Mouse (Mus musculus) neutrophil, adult 83 days (primary cell): ENCODE data around the gene Stx1b. TPM values are rescaled to one million over a fixed set of nuclear protein-coding genes. Genes with fewer than 3 reads are reported as not detected.

ENCODE experiments used
- total RNA-seq, 2 experiments: library from RNA; stranded (reverse); gene quantifications; one replicate each; pipeline ENCODE4 v1.2.4; 2023

The Stx1b gene
- total RNA-seq = under 1 TPM in 1 of 2 experiments, not detected in 1; 0.07 TPM

GRCm38 (mm10) chr7:127824176-127824871 is at the start of gene Stx1b, which contains the start of gene Stx4a:
Gene Stx1b, minus strand, starts transcription at chr7:127824549.
Gene Stx4a, plus strand, starts transcription at chr7:127824294.

DNA sequence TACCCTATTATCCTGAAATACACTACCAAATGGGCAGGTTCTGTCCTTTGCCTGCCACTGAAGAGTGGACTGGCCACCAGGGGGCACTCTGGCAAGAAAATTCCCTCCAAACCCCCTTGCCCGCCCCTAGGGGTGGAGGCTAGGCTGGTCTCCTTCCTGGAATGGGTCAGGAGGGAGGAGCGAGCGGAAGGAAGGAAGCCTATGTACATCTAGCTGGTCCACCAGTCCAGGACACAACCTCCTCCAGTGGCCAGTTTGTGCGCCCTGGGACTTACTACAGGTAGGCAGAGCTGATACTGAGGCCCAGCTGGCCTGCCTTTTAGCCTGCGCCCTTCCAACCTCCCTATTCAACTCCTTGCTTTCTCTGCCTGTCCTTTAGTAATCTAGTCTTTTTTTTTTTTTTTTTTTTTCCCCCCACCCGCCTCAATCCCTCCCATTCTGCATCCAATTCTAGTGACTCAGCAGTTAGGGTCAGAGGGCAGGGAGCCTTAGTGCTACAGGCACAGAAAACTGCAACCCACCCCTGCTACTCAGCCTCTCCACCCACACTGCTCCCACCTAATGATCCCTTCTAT is 23.8 kb downstream of the Stx1b start, which contains the start of gene Hsd3b7:
Gene Hsd3b7 (plus strand): TSS at position 170 of the 575 bp plus-strand sequence.

DNA sequence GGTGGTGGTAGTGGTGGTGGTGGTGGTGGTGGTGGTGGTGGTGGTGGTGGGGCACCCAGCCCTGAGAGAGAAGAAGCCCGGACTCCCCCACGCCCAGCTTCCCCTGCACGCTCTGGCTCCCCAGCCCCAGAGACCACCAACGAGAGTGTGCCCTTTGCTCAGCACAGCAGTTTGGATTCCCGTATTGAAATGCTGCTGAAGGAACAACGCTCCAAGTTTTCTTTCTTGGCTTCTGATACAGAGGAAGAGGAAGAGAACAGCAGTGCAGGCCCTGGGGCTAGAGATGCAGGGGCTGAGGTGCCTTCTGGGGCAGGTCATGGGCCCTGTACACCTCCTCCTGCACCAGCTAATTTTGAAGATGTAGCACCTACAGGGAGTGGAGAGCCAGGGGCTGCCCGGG is 39.0 kb downstream of the Stx1b start, which contains the start of gene Gm49388:
Gene Gm49388 (plus strand): TSS at position 301 of the 400 bp plus-strand sequence.

DNA sequence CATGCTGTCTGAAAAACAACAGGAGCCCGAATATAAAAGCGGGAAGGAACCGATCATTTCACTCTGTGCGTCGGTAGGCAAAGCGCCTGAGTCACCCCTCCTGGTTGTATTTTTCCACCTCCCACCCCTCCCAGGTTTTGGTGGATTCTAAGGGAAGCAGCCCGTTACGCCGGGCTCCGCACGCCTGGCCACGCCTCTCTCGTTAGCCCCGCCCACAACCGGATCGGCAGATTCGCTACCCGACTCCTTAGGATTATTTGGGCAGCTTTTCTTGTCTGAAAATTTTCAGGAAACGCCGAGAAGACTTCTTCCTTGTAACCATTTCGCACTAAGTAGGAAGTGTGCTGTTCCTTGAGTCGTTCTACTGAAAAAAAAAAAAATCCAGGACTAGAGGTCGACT is 47.9 kb downstream of the Stx1b start, which contains the start of gene Setd1a:
Gene Setd1a (plus strand): TSS at position 245 of the 400 bp plus-strand sequence.

DNA sequence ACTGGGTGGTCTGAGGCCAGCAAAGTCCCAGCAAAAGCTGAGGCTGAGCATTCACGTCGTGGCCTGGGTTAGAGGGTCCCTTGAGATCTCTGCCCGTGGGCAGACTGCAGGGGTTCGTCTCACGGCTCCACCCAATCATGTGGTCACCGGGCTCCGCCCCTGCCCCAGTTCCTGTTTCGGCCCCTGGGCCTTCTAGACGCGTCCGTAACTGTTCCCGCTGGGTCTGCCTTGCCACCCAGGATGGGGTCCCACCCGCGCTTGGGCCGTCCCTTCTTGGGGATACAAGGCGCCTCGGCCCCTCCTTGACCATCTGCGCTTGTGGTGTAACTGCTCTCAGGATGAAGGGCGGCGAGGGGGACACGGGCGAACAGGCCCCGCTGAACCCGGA is 54.7 kb downstream of the Stx1b start, which contains the start of gene Orai3:
Gene Orai3 (plus strand): TSS at position 165 of the 388 bp plus-strand sequence.

Other genes starting within 250 kb of the Stx1b start
- 10 to 100 TPM; 14.8 to 25.9 TPM for gene Ccdc189, start 236.0 kb downstream of the Stx1b start, total RNA-seq
- gene Rnf40, start 235.8 kb downstream of the Stx1b start, total RNA-seq = 100 to 1,000 TPM; 149 to 150 TPM
- 1 to 10 TPM; 3.2 to 4.7 TPM for gene Zfp629, start 208.8 kb downstream of the Stx1b start, total RNA-seq
- 10 to 100 TPM; 30.6 to 36.2 TPM for gene Bcl7c, start 115.6 kb downstream of the Stx1b start, total RNA-seq
- not detected for gene Ctf1, start 111.8 kb downstream of the Stx1b start, total RNA-seq
- gene Ctf2, start 92.4 kb downstream of the Stx1b start, total RNA-seq = not detected
- gene Fbxl19, start 80.0 kb downstream of the Stx1b start, total RNA-seq = 1 to 10 TPM; 6.9 to 7.8 TPM
- 10 to 100 TPM; 24.9 to 29.0 TPM for gene Orai3, start 54.7 kb downstream of the Stx1b start, total RNA-seq
- 10 to 100 TPM; 32.0 to 36.0 TPM for gene Setd1a, start 47.9 kb downstream of the Stx1b start, total RNA-seq
- gene Gm49388, start 38.9 kb downstream of the Stx1b start, total RNA-seq = 1 to 10 TPM in 1 of 2 experiments, not detected in 1; 1.4 TPM
- gene Hsd3b7, start 23.9 kb downstream of the Stx1b start, total RNA-seq = 10 to 100 TPM; 12.2 to 15.5 TPM
- gene Stx4a, start 255 bp downstream of the Stx1b start, total RNA-seq = 10 to 100 TPM; 62.6 to 67.6 TPM
- 10 to 100 TPM; 38.2 to 43.4 TPM for gene Zfp646, start 51.7 kb upstream of the Stx1b start, total RNA-seq
- 1 to 10 TPM; 6.5 to 7.0 TPM for gene Zfp668, start 52.3 kb upstream of the Stx1b start, total RNA-seq
- under 1 TPM; 0.20 to 0.24 TPM for gene Prss53, start 66.4 kb upstream of the Stx1b start, total RNA-seq
- not detected for gene Gm21974, start 70.9 kb upstream of the Stx1b start, total RNA-seq
- 10 to 100 TPM in 1 of 2 experiments, 1 to 10 TPM in 1; 8.8 to 11.9 TPM for gene Vkorc1, start 71.1 kb upstream of the Stx1b start, total RNA-seq
- 10 to 100 TPM; 34.8 to 38.6 TPM for gene Bckdk, start 79.5 kb upstream of the Stx1b start, total RNA-seq
- gene Kat8, start 88.0 kb upstream of the Stx1b start, total RNA-seq = 10 to 100 TPM; 17.9 to 18.5 TPM
- not detected for gene Prss8, start 105.6 kb upstream of the Stx1b start, total RNA-seq
- gene Prss36, start 122.2 kb upstream of the Stx1b start, total RNA-seq = under 1 TPM in 1 of 2 experiments, not detected in 1; 0.57 TPM
- gene Fus, start 142.9 kb upstream of the Stx1b start, total RNA-seq = 100 to 1,000 TPM; 337 to 395 TPM
- gene Pycard, start 169.3 kb upstream of the Stx1b start, total RNA-seq = 10 to 100 TPM; 57.7 to 66.8 TPM
- gene Trim72, start 179.4 kb upstream of the Stx1b start, total RNA-seq = under 1 TPM; 0.31 to 0.75 TPM
- gene Itgam, start 238.1 kb upstream of the Stx1b start, total RNA-seq = 100 to 1,000 TPM; 774 to 879 TPM
- 10 to 100 TPM in 1 of 2 experiments, 1 to 10 TPM in 1; 4.9 to 20.5 TPM for gene Gm49368, start 238.1 kb upstream of the Stx1b start, total RNA-seq